Mouse (Mus musculus) frontal cortex, adult 2 months (tissue): ENCODE results near the gene Map4k4. TPM values are rescaled to one million over a fixed set of nuclear protein-coding genes. Genes with fewer than 3 reads are reported as not detected.

Source experiments
- polyA plus RNA-seq: library from polyadenylated mRNA; depleted of rRNA; stranded (reverse); fragments of >200 nt; gene quantifications from 2 replicates; pipeline ENCODE4 v1.2.3, GENCODE M21; 2012; rRNA removed

The Map4k4 gene
- polyA plus RNA-seq, 1 experiment, result 133 TPM

Other genes with a start within 250 kb of the Map4k4 start
- gene Creg2, start 249.4 kb upstream of the Map4k4 start, polyA plus RNA-seq, result 26.1 and 29.5 TPM in 2 replicates
- 0.26 and 0.48 TPM in 2 replicates for gene Rfx8, start 179.9 kb upstream of the Map4k4 start, polyA plus RNA-seq
- gene Gm3646, start 95.6 kb upstream of the Map4k4 start, polyA plus RNA-seq, result not detected in 2 replicates
- 0.44 and 0.74 TPM in 2 replicates for gene Il1r2, start 173.2 kb downstream of the Map4k4 start, polyA plus RNA-seq